Mouse (Mus musculus) C2C12 (cell line): Measurements from ENCODE around the gene Bri3bp.

Source experiments
- CEBPB ChIP-seq: IDR thresholded peaks from one replicate; pipeline ENCODE4 v1.6.1; 2011; ENCODE audit warnings: low read depth, mild to moderate bottlenecking, control low read depth, moderate library complexity
- CTCF ChIP-seq: IDR thresholded peaks from one replicate; pipeline ENCODE4 v1.5.1; 2011; ENCODE audit not compliant: control insufficient read depth, insufficient read depth, insufficient read length
- FOSL1 ChIP-seq: IDR thresholded peaks from one replicate; pipeline ENCODE4 v1.8.0; 2011; ENCODE audit warnings: mild to moderate bottlenecking, low read length; ENCODE audit not compliant: poor library complexity, insufficient read depth, severe bottlenecking
- MAX ChIP-seq: IDR thresholded peaks from one replicate; pipeline ENCODE4 v1.6.1; 2011; ENCODE audit warnings: mild to moderate bottlenecking, control low read depth
- MYOD1 ChIP-seq: IDR thresholded peaks from one replicate; pipeline ENCODE4 v1.6.1; 2011; ENCODE audit warnings: low read depth; ENCODE audit not compliant: control insufficient read depth, insufficient read length
- MYOG ChIP-seq: IDR thresholded peaks from one replicate; pipeline ENCODE4 v1.6.1; 2011; ENCODE audit not compliant: control insufficient read depth, insufficient read length; ENCODE audit errors: extremely low read depth
- USF1 ChIP-seq: IDR thresholded peaks from one replicate; pipeline ENCODE4 v1.6.1; 2011; ENCODE audit warnings: low read depth, mild to moderate bottlenecking, control low read depth, moderate library complexity

GRCm38 (mm10) chr5:125460574-125460973 is 19.2 kb downstream of the Bri3bp start:
- TF ChIP-seq USF1, result no peak
- TF ChIP-seq CTCF, result no peak
- no peak for TF ChIP-seq MAX
- TF ChIP-seq MYOD1, result no peak
- TF ChIP-seq MYOG, result no peak
- no peak for TF ChIP-seq CEBPB
- no peak for TF ChIP-seq FOSL1
